Mouse (Mus musculus): ENCODE measurements at regions not wholly inside any gene's neighbourhood (a gene's known extent, or its start where the extent isn't known, plus 50 kb on each side); places are given as distances from the start of the nearest gene placed in this dataset.

DNA sequence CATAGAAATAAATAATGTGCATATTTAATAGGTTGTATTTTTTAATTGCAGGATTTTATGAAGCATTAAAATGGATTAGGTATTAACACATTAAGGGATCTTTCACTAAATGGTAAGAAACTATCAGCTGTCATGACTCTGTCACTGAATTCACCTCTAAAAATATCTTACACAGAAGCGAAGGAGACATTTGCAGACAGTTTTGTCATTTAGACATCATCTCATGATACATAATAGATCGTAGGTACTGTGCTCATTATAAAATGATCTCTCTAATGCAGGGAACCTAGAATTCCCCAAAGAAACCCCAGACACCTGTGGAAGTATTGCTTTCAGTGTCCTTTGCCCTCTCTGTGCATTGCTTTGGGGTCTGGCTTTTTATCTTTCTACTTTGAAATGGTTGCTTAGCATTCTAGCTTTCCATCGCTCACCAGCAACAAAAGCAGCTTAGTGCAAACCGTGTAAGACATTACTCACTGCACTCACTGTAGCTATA lies 1270.5 kb downstream of the Olfm4 start:
- DNase-seq (ENCODE audit: low spot score): no peak

DNA sequence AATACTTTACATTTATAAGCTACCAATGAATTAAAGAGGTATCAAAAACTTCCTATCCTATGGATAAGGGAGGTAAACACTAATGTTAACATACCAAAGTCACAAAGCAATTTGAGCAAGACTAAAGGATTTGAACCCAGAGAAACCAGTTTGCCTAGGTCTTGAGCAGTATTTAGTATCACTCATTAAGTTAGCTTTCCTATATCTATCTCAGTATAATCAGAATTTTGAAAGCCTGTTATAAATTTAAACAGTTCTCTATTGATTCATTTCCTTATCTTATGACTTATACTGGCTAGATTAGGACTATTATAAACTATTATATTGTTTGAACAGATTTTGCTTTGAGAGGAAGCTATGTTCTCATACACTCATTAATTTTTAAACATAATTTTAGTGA lies 1271.5 kb downstream of the Olfm4 start:
- no peak for DNase-seq (ENCODE audit: low spot score)

DNA sequence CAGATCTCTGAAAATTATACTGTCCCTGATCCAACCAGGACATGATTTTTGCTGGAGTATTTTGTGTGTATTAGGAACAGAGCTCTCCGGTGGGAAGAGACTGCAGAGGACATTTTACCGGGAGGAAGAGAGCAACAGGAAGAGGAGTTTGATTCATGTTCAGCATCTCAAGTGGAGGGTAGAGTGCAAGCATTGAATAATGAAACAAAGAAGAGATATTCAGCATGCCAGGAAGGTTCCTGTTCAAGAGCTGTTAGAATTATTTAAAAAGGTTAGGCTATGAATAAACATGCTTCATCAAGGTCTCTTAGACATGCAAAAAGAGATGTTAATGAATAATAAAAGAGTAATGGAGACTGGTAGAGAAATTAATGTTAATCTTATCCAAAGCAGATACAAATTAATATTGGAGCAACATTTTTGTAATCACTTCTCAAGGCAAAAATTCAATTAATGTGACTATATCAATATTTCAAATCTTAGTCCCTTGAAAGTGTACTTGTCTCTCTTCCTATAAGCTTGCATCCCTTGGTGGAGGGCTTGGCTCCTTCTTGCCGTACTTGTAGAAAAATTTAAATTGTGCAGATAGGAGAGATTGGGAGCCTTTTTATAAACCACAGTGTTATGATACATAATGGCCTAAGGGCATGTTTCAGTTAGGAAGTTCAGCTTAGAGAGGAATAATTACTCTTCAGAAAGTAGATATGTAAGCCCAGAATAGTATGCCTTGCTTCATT lies 1283.9 kb downstream of the Olfm4 start:
- DNase-seq (ENCODE audit: low spot score): no peak

DNA sequence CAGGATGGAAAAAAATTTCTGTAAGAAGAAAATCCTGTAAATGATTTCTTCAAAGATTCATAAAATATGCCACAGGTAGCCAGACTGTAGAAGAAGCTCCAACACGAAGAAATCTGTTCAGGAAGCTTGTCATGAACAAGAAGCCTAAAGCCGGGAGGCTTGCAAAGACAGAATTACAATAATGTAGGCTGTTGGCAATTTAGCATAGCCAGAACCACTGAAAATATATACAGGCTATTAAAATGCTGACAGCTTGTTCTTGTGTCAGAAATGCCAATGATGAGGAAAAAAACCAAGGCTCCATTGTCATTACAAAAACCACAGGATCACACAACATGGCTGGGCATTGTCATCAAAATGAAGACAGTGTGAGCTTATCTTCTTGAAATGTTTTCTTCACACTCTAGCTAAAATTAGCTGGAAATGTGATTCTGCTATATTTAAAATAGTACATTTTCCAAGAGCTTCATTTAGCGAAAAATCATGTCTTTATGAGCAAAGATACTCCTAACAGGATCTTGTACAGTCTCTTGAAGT lies 1303.7 kb downstream of the Olfm4 start:
- DNase-seq (ENCODE audit: low spot score): no peak

DNA sequence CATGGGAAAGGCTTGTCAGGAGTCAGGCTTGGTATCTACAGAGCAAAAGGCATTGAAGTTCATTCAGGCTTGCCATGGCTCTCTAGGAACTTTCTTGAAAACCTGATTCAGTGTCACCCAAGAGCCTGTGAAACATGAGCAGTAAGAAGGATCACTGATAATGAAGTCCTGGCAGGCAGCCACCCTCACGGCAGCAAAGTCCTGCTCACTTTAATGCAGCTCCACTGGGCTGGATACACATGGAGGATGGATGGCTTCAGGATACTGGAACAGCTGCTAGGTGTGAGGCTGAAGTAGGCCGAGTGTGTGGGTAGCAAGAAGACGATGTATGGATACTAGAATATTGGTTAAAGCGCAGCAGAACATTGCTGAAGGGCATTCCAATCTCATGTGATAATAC lies 1323.3 kb downstream of the Olfm4 start:
- DNase-seq (ENCODE audit: low spot score): peak; percentile 38

DNA sequence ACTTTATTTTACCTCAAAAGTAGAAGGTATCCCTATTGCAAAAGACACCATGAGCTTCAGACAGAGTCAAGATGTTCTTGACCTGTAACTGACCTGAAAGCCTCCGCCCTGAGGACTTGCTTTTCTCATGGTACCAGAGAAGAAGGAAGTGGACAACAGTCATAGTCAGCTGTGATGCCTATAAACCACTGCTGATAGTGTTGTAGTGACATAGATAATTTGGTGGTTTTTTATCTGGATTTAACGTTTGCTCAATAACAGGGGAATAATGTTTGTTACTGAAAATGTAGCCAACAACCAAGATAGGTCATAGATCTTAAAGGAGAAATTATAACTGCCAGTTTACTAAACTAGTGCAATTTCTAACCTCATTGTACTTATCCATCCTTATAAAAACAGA lies 1357.2 kb downstream of the Olfm4 start:
- no peak for DNase-seq (ENCODE audit: low spot score)

DNA sequence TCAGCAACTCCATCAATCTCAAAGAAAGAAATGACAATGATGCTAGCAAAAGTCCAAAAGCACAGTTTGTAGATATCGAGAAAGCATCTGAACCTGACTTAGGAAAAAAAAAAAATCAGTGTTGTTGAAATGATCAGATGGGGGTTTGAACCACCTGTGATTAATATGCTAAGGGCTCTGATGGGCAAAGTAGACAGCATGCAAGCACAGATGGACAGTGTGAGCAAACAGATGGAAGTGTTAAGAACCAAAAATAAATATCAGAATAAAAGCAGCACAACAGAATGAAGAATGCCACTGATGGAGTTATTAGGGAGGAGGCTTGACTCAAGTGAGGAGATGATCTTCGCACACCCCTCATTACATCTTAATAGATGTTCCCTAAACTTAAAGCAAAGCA lies 1403.7 kb downstream of the Olfm4 start:
- no peak for DNase-seq (ENCODE audit: low spot score)

Data from testis, postnatal 10 days (tissue).